Comparison of ENCODE assay signal across 16 mouse cellular contexts in genomic region chr2:157793851-157794332, GRCm38 (mm10). TPM values are rescaled to one million over a fixed set of nuclear protein-coding genes. Genes with fewer than 3 reads are reported as not detected.
DNase-seq lines count a peak whose midpoint lies in the region; ATAC-seq and TF ChIP-seq lines count a peak whose summit lies in the region.
"Had no signal": no experiment of that assay in that cellular context is flagged by ENCODE, and none has a peak within 500 bp of the region (broad histone marks: within the 10 kb centered on the region; RNA-seq: fewer than 3 reads in every experiment).

No protein-coding gene starts in this region.

- no peak for TF ChIP-seq CTCF in bone marrow, adult 2 months (IDR thresholded peaks at IDR 0.05; ENCODE audit: control insufficient read depth, insufficient read depth, low read length)

- no peaks in the 10 kb centered on the region for H3K9me3 ChIP-seq in midbrain, embryonic 12.5 days
- no peaks in the 10 kb centered on the region for H3K9me3 ChIP-seq in midbrain, embryonic 13.5 days
- H3K9me3 ChIP-seq: embryonic facial prominence, embryonic 12.5 days; forebrain, embryonic 15.5 days; heart, embryonic 15.5 days; liver, embryonic 15.5 days had no signal

- TF ChIP-seq POLR2A in bone marrow, adult 2 months (IDR thresholded peaks at IDR 0.05; ENCODE audit: borderline replicate concordance, control insufficient read depth, low read depth, low read length), result no peak

- H3K4me3 ChIP-seq in midbrain, embryonic 12.5 days, result no peak overlapping the region
- H3K4me3 ChIP-seq in midbrain, embryonic 13.5 days (replicated peaks), result no peak overlapping the region
- H3K4me3 ChIP-seq in bone marrow, adult 2 months (replicated peaks; ENCODE audit: control insufficient read depth, low read depth, low read length), result peak overlapping the region; percentile 41
- H3K4me3 ChIP-seq: embryonic facial prominence, embryonic 12.5 days; forebrain, embryonic 15.5 days; heart, embryonic 15.5 days; liver, embryonic 15.5 days had no signal

- peaks cover 12% of the 10 kb centered on the region; the same call in 1 of the 2 replicates for H3K4me1 ChIP-seq in midbrain, embryonic 12.5 days
- H3K4me1 ChIP-seq in midbrain, embryonic 13.5 days (replicated peaks), result peaks cover 31% of the 10 kb centered on the region
- H3K4me1 ChIP-seq in bone marrow, adult 2 months (ENCODE audit: control insufficient read depth, insufficient read depth, low read length), result no peaks in the 10 kb centered on the region; the same call in 1 of the 2 replicates
- H3K4me1 ChIP-seq: heart, embryonic 15.5 days had no signal

- no peak overlapping the region for H3K4me2 ChIP-seq in midbrain, embryonic 12.5 days (replicated peaks)
- no peak overlapping the region for H3K4me2 ChIP-seq in midbrain, embryonic 13.5 days (replicated peaks)
- H3K4me2 ChIP-seq: embryonic facial prominence, embryonic 12.5 days; forebrain, embryonic 15.5 days; heart, embryonic 15.5 days; liver, embryonic 15.5 days had no signal

- no peak for DNase-seq in thymus, postnatal 36 days
- no peak for DNase-seq in T-cell, adult 2 months (ENCODE audit: low spot score)
- DNase-seq in heart, adult 9 months (ENCODE audit: low spot score in 2 of 2), result no peak
- DNase-seq: adrenal gland, adult 2 months; cerebellum, adult 8-10 months; heart, adult 18-20 months; kidney, adult 18-20 months had no signal

- 0 out of 2 replicates have a peak overlapping the region, but pooled peaks have one; percentile 42 for H3K27ac ChIP-seq in midbrain, embryonic 12.5 days (replicated peaks)
- no peak overlapping the region for H3K27ac ChIP-seq in midbrain, embryonic 13.5 days
- H3K27ac ChIP-seq in bone marrow, adult 2 months (ENCODE audit: control insufficient read depth, insufficient read depth, low read depth, low read length, poor library complexity), result peak overlapping the region; percentile 75
- H3K27ac ChIP-seq: embryonic facial prominence, embryonic 12.5 days; forebrain, embryonic 15.5 days; heart, embryonic 15.5 days; liver, embryonic 15.5 days had no signal

- WGBS in midbrain, embryonic 12.5 days, result 72% methylated on average over 8 of the region's 8 CpGs
- WGBS in midbrain, embryonic 13.5 days, result 66% methylated on average over 8 of the region's 8 CpGs
- WGBS in bone marrow, adult 2 months, result 34% methylated on average over 8 of the region's 8 CpGs

- no peak overlapping the region for H3K9ac ChIP-seq in midbrain, embryonic 12.5 days (replicated peaks)
- no peak overlapping the region for H3K9ac ChIP-seq in midbrain, embryonic 13.5 days (replicated peaks)
- H3K9ac ChIP-seq: embryonic facial prominence, embryonic 12.5 days; forebrain, embryonic 15.5 days; heart, embryonic 15.5 days; liver, embryonic 15.5 days had no signal

- H3K27me3 ChIP-seq in midbrain, embryonic 12.5 days, result peaks cover 42% of the 10 kb centered on the region
- peaks cover 30% of the 10 kb centered on the region for H3K27me3 ChIP-seq in midbrain, embryonic 13.5 days
- H3K27me3 ChIP-seq: embryonic facial prominence, embryonic 12.5 days; forebrain, embryonic 15.5 days; heart, embryonic 15.5 days; liver, embryonic 15.5 days had no signal

- peaks cover 4% of the 10 kb centered on the region; the same call in 1 of the 2 replicates for H3K36me3 ChIP-seq in midbrain, embryonic 12.5 days
- peaks cover 7% of the 10 kb centered on the region; the same call in 1 of the 2 replicates for H3K36me3 ChIP-seq in midbrain, embryonic 13.5 days

- no peak for ATAC-seq in midbrain, embryonic 12.5 days (ENCODE audit: low FRiP score, low read depth)
- no peak for ATAC-seq in midbrain, embryonic 13.5 days
- ATAC-seq in granulocyte monocyte progenitor cell, adult 5-6 weeks (replicated peaks; ENCODE audit: poor library complexity, severe bottlenecking), result peak; percentile 50
- peak; percentile 83 for ATAC-seq in megakaryocyte, adult 5-6 weeks (ENCODE audit: poor library complexity, severe bottlenecking)
- ATAC-seq: forebrain, embryonic 15.5 days had no signal

RNA-seq across cellular contexts. Expression of gene Ctnnbl1, which starts 56.7 kb away (rescaled TPM):
- 89.1 and 94.2 TPM in 2 replicates for polyA plus RNA-seq in midbrain, embryonic 12.5 days (2016; fragmentation: Nextera tagmentation; extraction: Ambion mirVana)
- 87.5 and 87.8 TPM in 2 replicates for polyA plus RNA-seq in midbrain, embryonic 13.5 days (2015; fragmentation: Nextera tagmentation; extraction: Ambion mirVana)
- 8.7 and 17.4 TPM in 2 replicates for polyA plus RNA-seq in bone marrow, adult 2 months (2011; ENCODE audit: insufficient read depth, insufficient read length, low replicate concordance, missing spikeins)
- total RNA-seq in granulocyte monocyte progenitor cell, adult 5-6 weeks (2014; fragmentation: Nextera tagmentation), result 26.0 and 33.9 TPM in 2 replicates
- 47.1 and 60.9 TPM in 2 replicates for total RNA-seq in granulocyte monocyte progenitor cell, adult 5-6 weeks (2017)
- 13.5 and 20.0 TPM in 2 replicates for total RNA-seq in megakaryocyte, adult 5-6 weeks (2015)
- total RNA-seq in megakaryocyte, adult 5-6 weeks (2017), result 35.2 and 35.9 TPM in 2 replicates

Comparison
In these comparisons a context has a peak if more than half of its experiments do, and no peak if none do; other contexts are left out.
1. ATAC-seq: peak in granulocyte monocyte progenitor cell, adult 5-6 weeks (single experiment) and megakaryocyte, adult 5-6 weeks (single experiment); none in midbrain, embryonic 12.5 days (single experiment) and midbrain, embryonic 13.5 days (single experiment).